Mouse (Mus musculus): Measurements from ENCODE around the gene Ccdc13. TPM values are rescaled to one million over a fixed set of nuclear protein-coding genes. Genes with fewer than 3 reads are reported as not detected.

Ccdc13 gene
- total RNA-seq, 4 experiments from 2014 or later = 4.3 to 10.7 (median 9.4) TPM

- no peak for DNase-seq (ENCODE audit: low spot score in 2 of 2)
These were observed 7.9 kb upstream of the Ccdc13 start for GRCm38 (mm10) chr9:121847138-121847537.

DNA sequence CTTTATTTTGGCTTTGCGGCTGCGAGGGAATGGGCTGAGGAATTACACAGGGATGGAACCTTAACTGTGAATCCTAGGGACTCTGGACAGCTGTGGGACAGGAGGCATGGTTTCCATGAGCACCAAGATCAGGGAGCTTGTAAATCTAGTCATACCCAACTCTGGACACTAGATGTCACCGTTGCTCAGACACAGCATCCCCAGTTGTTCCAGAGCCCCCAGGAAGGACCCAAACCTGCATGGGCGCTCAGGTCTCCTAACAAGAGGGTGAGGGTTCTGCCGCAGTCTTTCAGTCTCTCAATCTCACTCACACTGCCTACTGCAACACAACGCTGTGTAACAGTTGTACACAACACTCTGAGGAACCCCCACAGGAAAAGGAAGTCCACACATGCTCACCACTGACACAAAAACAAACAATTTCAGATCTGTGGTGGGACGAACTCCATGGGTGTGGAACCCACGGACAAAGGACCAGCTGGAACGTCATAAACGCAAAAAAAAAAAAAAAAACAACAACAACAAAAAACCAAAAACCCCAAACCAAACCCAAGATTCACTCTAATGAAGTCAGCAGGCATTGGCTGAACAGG lies 7.4 kb upstream of the Ccdc13 start:
- no peak for DNase-seq (ENCODE audit: low spot score in 2 of 2)

DNA sequence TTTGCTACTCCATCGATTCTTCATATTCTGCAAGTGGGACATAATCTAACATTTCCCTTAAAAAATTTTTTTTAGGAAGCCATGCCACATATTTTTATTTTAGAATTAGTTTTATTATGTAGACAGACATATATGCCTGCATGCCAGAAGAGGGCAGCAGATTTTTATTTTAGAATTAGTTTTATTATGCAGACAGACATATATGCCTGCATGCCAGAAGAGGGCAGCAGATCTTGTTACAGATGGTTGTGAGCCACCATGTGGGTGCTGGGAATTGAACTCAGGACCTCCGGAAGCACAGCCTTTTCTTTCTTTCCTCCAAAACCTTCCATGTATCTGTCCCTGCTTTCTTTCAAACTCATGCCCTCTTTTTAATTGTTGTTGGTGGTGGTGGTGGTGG lies 3.7 kb upstream of the Ccdc13 start:
- no peak for DNase-seq (ENCODE audit: low spot score in 2 of 2)

- DNase-seq (ENCODE audit: low spot score in 2 of 2) = no peak
These were observed 333 bp upstream of the Ccdc13 start for GRCm38 (mm10) chr9:121839622-121839965.

DNA sequence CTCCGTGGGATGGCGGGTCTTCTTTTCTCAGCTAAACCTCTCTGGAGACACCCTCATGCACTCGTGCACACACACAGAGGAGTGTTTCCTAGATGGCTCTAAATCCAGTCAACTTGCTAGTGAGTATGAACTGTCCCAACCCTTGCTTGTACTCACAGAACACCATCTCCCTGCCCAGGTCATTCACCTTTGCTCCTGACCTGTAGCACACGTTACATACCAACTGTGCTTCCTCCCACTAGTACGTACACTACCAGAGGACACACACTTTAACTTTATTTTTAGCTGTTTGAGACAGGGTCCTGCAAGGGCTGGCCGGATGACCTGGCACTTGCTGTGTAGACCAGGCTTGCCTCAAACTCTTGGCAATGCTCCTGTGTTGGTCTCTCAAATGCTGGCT lies 1.3 kb downstream of the Ccdc13 start:
- no peak for DNase-seq (ENCODE audit: low spot score in 2 of 2)

GRCm38 (mm10) chr9:121833825-121834224 lies 5.4 kb downstream of the Ccdc13 start:
- DNase-seq (ENCODE audit: low spot score in 2 of 2) = no peak

GRCm38 (mm10) chr9:121830956-121831293 lies 8.3 kb downstream of the Ccdc13 start:
- peak; percentile 70 to 90 for DNase-seq (ENCODE audit: low spot score in 2 of 2)

DNA sequence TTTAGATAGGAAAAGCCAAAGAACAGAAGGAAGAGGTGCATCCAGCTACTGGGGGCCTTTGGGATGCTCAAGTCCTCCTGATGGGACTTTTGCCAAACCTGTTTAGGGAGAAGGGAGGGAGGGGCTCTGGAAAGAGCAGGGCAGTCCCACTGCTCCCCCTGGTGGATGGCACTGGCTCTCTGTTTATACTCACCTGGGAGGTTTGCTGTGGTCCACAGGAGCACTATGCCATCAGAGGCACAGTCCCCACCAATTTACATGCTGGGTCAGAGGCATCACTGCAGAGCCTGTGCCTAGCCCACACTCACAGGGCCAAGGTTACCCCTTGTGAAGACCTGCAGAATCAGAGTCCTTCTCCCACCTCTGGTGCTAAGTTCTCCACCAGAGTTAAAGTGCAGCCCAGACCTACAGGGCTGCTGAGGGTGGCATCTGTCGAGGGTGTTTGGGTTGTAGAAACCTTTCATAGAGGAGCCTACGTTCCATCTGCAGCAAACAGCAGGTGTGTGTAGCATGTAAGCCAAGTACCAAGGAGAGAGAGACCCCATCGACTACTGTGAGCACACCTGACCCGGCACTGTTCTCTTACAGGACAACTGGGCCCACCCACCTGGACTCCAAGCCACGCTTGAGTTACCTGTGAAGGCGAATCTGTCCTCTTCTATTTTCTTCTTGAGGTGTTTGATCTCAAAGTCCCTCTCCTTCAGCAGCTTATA lies 8.9 kb downstream of the Ccdc13 start:
- peak; percentile 60 to 66 for DNase-seq (ENCODE audit: low spot score in 2 of 2)

DNA sequence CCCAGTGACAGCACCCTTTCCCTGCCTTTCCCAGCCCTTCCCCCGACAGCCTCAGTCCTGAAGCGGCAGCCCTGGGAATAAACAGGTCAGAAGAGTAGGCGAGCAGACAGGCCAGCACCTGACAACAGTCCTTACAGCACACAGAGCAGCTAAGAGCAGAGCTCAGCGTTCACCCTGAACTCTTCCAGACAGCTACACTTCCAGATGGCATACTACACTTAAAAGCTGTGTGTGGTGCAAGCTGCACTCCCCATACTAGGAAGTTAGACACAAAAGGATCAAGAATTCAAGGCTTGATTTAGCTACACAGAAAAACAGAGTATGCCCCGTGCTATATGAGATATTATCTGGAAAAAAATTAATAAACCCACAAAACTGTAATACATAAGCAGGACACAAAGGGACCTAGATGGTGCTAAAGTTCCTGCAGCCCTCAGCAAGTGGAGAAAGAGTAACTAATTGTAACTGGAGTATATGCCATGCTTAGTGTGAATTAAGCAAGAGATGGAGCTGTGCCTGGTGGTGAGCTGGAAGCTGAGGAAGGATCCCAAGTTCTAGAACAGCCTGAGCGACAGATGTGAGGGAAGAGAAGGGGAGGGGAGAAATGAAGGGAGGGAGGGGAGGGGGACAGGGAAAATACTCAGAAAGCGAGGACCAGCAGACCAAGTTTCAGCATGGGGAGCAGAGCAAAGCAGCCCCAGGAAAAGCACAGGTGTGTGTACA lies 9.8 kb downstream of the Ccdc13 start:
- DNase-seq (ENCODE audit: low spot score in 2 of 2) = no peak

DNA sequence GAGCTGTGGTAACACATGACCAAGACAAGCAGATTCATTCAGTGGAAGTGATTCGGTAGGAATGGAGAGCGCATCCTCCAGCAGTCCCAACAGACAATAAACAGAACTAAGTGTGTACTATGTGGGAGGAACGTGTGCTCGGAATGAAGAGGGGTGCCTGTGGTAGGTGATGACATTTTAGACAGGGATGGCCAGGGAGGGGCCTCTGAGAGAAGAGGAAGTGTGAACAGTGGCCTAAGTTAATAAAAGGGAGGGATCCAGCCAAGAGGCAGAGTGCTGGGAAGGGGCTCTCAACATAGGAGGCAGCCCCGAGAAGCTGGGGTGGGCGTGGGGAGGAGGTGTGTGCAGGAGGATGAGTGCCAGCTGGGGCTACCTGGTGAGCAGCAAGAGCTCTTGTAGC lies 10.9 kb downstream of the Ccdc13 start:
- no peak for DNase-seq (ENCODE audit: low spot score in 2 of 2)

- no peak for DNase-seq (ENCODE audit: low spot score in 2 of 2)
These were observed 12.9 kb downstream of the Ccdc13 start for GRCm38 (mm10) chr9:121826356-121826755.

DNA sequence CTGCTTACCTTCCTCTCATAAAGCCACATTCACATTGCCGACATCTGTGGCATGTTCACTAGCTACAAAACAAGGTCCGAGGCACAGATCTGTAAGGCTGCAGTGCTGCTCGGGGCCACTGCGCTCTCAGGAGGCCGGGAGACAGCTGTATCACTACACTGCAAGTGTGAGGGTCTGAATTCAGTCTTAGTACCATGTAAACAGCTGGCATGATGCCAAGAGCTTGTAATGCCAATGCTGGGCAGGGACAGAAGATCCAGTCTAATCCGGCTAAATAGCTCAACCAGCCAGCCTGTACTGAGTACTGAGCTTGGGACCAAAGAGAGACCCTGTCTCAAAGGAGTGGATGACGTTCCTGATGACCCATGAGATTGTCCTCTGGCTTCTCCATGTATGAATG lies 15.3 kb downstream of the Ccdc13 start:
- peak in 1 of 2 experiments; percentile 43 for DNase-seq (ENCODE audit: low spot score in 2 of 2)

DNA sequence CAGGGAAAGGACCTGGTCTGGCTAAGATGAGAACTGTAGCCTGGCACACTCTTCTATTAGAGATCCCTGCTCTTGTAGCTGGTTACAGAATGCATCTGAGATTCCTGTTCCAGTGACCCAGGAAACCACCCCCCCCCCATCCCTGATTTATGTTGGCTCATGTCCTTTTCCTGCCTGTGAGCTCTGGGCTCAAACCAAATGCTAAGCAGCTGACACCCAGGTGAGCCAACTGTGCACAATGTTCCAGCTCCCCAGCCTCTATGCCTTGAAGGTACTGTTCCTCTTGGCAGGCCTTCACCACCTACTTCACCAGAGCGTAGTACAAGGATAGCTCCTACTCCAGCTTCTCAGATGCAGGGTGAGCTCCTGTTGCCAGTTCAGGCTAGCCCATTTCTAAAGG lies 16.2 kb downstream of the Ccdc13 start:
- DNase-seq (ENCODE audit: low spot score in 2 of 2) = no peak

DNA sequence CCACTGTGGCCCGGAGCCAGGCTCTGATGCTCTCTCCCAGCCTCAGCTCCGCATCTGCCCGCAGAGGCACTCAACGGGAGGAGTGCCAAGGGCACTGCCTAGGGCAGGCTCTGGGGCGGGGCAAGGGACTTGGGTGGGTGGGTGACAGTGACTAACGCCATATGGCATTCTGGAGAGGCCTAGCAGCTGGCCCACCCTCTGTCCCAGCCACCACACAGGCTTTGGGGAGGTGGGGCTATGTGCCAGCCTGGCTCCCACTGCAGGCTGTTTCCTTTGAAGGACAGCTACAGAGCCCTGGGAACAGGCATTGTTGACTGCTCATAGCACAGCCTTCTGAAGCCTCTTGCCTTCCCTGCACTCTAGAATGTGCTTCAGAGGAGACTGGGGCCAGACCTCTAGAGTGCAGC lies 16.7 kb downstream of the Ccdc13 start:
- peak; percentile 68 to 70 for DNase-seq (ENCODE audit: low spot score in 2 of 2)

- DNase-seq (ENCODE audit: low spot score in 2 of 2) = no peak
These were observed 18.5 kb downstream of the Ccdc13 start for GRCm38 (mm10) chr9:121820765-121821164.

GRCm38 (mm10) chr9:121819771-121820471 lies 19.3 kb downstream of the Ccdc13 start:
- DNase-seq (ENCODE audit: low spot score in 2 of 2) = no peak

- DNase-seq (ENCODE audit: low spot score in 2 of 2) = peak in 1 of 2 experiments; percentile 38
These were observed 20.0 kb downstream of the Ccdc13 start for GRCm38 (mm10) chr9:121819073-121819770.

DNA sequence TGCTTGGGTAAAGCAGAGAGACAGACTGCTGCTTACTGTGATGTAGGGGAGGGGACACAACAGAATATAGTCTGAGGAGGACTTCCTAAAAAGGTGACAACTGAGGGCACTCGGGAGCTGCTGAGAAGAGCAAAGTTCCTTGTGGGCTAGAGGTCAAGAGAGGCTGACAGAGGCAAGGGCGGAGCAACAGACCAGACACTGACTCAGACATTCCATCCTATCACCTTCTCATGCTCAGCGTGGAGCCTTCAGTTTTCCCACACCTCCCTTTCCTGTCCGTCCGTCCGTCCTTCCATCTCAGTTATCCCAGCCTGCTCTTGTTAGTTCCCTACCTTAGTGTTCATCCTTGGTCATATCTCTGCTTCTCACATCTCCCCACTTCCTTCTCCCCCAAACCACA lies 24.1 kb downstream of the Ccdc13 start:
- DNase-seq (ENCODE audit: low spot score in 2 of 2) = no peak

DNA sequence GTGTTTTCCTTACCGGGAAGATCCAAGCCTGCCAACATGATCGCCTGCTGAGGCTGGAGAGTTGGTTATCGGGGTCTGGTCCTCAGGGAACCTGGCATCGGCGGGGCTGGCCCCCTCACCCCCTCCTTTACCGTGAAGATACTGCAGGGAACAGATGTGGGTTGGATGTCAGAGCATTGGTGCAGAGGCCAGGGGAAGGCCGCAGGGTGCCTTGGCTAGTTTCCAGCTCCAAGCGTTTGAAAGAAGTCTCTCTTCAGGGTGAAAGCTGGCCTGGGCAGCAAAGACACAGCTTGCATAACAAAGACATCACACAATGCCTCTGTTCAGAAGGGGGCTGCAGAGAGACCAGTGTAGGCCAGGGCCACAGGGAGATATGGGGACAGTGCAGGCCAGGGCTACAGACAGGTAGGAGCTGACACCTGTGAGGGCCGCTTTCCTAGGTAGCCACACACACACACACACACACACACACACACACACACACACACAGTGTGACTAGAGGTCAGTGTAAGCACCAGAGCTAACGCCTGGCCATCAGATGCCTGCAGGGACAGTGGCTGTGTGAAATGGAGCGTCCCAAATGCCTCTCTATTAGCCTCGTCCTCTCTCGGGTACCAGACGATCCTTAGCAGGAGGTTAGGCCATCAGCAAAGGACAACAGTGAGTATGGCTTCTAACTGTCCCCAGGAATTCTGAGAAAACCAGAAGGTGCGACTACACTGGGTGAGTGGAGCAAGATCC lies 29.0 kb downstream of the Ccdc13 start:
- peak; percentile 84 to 86 for DNase-seq (ENCODE audit: low spot score in 2 of 2)

DNA sequence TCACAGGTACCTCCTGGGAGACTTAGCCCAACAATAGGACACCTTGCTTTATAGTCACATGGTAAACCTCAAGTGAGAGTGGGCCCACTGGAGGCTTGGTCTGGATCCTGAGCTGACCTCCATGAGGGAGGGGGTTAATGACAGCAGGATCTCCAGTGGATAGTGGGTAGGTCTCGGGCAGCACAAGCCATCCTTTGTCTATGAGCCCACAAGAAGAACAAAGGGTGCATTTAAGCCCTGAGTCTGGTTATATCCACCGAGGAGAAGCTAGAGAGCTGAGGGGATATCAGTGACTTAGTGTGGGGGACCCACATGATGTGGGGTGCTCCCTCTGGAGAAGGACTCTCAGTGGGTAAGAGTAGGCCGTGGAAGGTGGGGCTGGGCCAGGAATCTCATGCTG lies 30.8 kb downstream of the Ccdc13 start:
- no peak for DNase-seq (ENCODE audit: low spot score in 2 of 2)

GRCm38 (mm10) chr9:121807947-121808346 lies 31.3 kb downstream of the Ccdc13 start:
- DNase-seq (ENCODE audit: low spot score in 2 of 2) = peak in 1 of 2 experiments; percentile 21
